Comparison of ENCODE assay signal across 14 mouse cellular contexts in the genomic region with DNA sequence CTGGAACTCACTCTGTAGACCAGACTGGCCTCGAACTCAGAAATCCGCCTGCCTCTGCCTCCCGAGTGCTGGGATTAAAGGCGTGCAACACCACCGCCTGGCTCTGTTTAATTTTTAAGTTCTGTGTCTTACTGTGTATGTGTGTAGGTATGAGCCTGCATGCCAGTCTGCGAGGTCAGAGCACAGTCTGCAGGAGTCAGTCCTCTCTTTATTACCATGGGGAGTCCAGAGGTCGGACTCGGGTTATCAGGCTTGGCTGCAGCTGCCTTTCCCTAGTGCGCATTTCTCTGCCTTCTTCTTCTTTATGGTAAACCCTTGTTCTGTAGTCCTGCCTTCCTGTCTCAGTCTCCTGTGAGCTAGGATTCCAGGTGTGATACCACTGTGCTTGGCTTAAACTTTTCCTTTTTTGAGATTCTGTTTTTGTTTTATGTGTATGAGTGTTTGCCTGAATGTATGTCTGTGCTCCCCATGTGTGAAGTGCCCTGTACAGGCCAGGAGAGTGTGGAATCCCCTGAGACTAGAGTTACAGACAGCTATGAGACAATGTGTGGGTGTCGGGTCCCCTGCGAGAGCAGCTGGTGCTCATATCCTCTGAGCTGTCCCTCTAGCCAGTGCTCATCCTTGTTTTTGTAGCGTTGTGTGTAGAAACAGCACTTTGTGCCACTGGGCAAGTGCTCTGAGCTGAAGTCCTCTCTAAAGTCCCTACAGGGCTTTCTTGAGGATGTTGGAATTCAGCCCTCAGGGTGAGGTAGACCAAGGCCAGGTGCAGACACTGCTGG. TPM values are rescaled to one million over a fixed set of nuclear protein-coding genes. Genes with fewer than 3 reads are reported as not detected.
DNase-seq lines count a peak whose midpoint lies in the region; ATAC-seq and TF ChIP-seq lines count a peak whose summit lies in the region.
"Had no signal": no experiment of that assay in that cellular context is flagged by ENCODE, and none has a peak within 500 bp of the region (broad histone marks: within the 10 kb centered on the region; RNA-seq: fewer than 3 reads in every experiment).

No protein-coding gene starts in this region.

- no peak for TF ChIP-seq POLR2A in cortical plate, adult 2 months (IDR thresholded peaks at IDR 0.05; ENCODE audit: extremely low read depth, insufficient read depth, low read length)

- TF ChIP-seq CTCF in forebrain, postnatal 0 days (IDR thresholded peaks at IDR 0.05; ENCODE audit: low read depth) = no peak
- TF ChIP-seq CTCF in left cerebral cortex, adult 2 months (IDR thresholded peaks at IDR 0.05) = no peak
- TF ChIP-seq CTCF in cortical plate, adult 2 months (IDR thresholded peaks at IDR 0.05; ENCODE audit: extremely low read depth, insufficient read depth, low read length) = no peak

- no peak overlapping the region for H3K4me2 ChIP-seq in forebrain, postnatal 0 days (ENCODE audit: low read depth)
- no peak overlapping the region for H3K4me2 ChIP-seq in forebrain, embryonic 11.5 days (ENCODE audit: low read depth, low read length, severe bottlenecking)
- H3K4me2 ChIP-seq: heart, embryonic 12.5 days; hindbrain, embryonic 12.5 days; midbrain, embryonic 12.5 days had no signal

- WGBS in forebrain, postnatal 0 days = 88% methylated on average over 12 of the region's 12 CpGs
- WGBS in forebrain, embryonic 11.5 days = 95% methylated on average over 12 of the region's 12 CpGs
- 33% methylated on average over 12 of the region's 12 CpGs for WGBS in large intestine, adult 2 months

- H3K4me1 ChIP-seq in forebrain, postnatal 0 days (ENCODE audit: insufficient read depth) = 0 out of 2 replicates have a peak, but pooled peaks cover 5% of the 10 kb centered on the region
- H3K4me1 ChIP-seq in forebrain, embryonic 11.5 days (replicated peaks; ENCODE audit: control insufficient read depth, insufficient read depth, low read length) = no peaks in the 10 kb centered on the region
- H3K4me1 ChIP-seq in cortical plate, adult 2 months (ENCODE audit: control insufficient read depth, insufficient read depth, low read length) = peaks cover 12% of the 10 kb centered on the region

- peaks cover 7% of the 10 kb centered on the region; the same call in 1 of the 2 replicates for H3K36me3 ChIP-seq in forebrain, postnatal 0 days (ENCODE audit: insufficient read depth)
- no peaks in the 10 kb centered on the region for H3K36me3 ChIP-seq in forebrain, embryonic 11.5 days (ENCODE audit: control insufficient read depth, insufficient read depth, low read length)

- no peaks in the 10 kb centered on the region for H3K9me3 ChIP-seq in forebrain, postnatal 0 days (ENCODE audit: low read length)
- no peaks in the 10 kb centered on the region for H3K9me3 ChIP-seq in forebrain, embryonic 11.5 days (ENCODE audit: control insufficient read depth, low read length)
- H3K9me3 ChIP-seq: heart, embryonic 12.5 days; hindbrain, embryonic 12.5 days; midbrain, embryonic 12.5 days had no signal

- DNase-seq in forebrain, postnatal 0 days = no peak
- no peak for DNase-seq in forebrain, embryonic 11.5 days (ENCODE audit: low spot score)
- no peak for DNase-seq in left cerebral cortex, adult 2 months (ENCODE audit: extremely low spot score in 1 of 2, low spot score in 2 of 2)
- no peak for DNase-seq in left cerebral cortex, adult 9 months (ENCODE audit: low spot score in 2 of 2)
- DNase-seq in large intestine, adult 2 months (ENCODE audit: low read depth, low spot score) = peak; percentile 51
- no peak for DNase-seq in adrenal gland, adult 18-20 months (ENCODE audit: low spot score in 2 of 2)
- DNase-seq: gastrocnemius, postnatal 14 days had no signal

- no peak overlapping the region for H3K9ac ChIP-seq in forebrain, postnatal 0 days
- no peak overlapping the region for H3K9ac ChIP-seq in forebrain, embryonic 11.5 days (ENCODE audit: low read length)
- H3K9ac ChIP-seq: heart, embryonic 12.5 days; hindbrain, embryonic 12.5 days; liver, embryonic 14.5 days; midbrain, embryonic 12.5 days had no signal

- intact Hi-C loops in left cerebral cortex, adult 2 months (cut with DNase I) = loop anchor here (2.0 kb wide), 2 partner anchors 17 to 45 kb away; no protein-coding TSS in a partner anchor

- no peak overlapping the region for H3K4me3 ChIP-seq in forebrain, postnatal 0 days (ENCODE audit: low read depth, low read length)
- no peak overlapping the region for H3K4me3 ChIP-seq in forebrain, embryonic 11.5 days (ENCODE audit: low read depth, low read length)
- H3K4me3 ChIP-seq in left cerebral cortex, adult 2 months = no peak overlapping the region
- H3K4me3 ChIP-seq in cortical plate, adult 2 months (ENCODE audit: insufficient read depth, low read length) = no peak overlapping the region
- H3K4me3 ChIP-seq: heart, embryonic 12.5 days; hindbrain, embryonic 12.5 days; midbrain, embryonic 12.5 days had no signal

- H3K27me3 ChIP-seq in forebrain, postnatal 0 days (ENCODE audit: insufficient read depth, low read length) = no peaks in the 10 kb centered on the region
- H3K27me3 ChIP-seq in forebrain, embryonic 11.5 days (ENCODE audit: control insufficient read depth, insufficient read depth, low read length) = no peaks in the 10 kb centered on the region
- H3K27me3 ChIP-seq: heart, embryonic 12.5 days had no signal

- peak overlapping the region; percentile 74; the same call in 1 of the 2 replicates for H3K27ac ChIP-seq in forebrain, postnatal 0 days (ENCODE audit: low read depth, low read length)
- no peak overlapping the region for H3K27ac ChIP-seq in forebrain, embryonic 11.5 days (ENCODE audit: low read depth, low read length)
- peak overlapping the region; percentile 85 for H3K27ac ChIP-seq in left cerebral cortex, adult 2 months
- H3K27ac ChIP-seq in cortical plate, adult 2 months (ENCODE audit: insufficient read depth, low read length) = peak overlapping the region; percentile 32; the same call in 1 of the 2 replicates
- H3K27ac ChIP-seq: hindbrain, embryonic 12.5 days; liver, embryonic 14.5 days; macrophage; midbrain, embryonic 12.5 days had no signal

- ATAC-seq in forebrain, postnatal 0 days = no peak
- ATAC-seq in forebrain, embryonic 11.5 days (replicated peaks; ENCODE audit: low FRiP score) = no peak
- ATAC-seq in CD4-positive, CD25-positive, alpha-beta regulatory T cell, adult 4 months = no peak

RNA-seq across cellular contexts. Expression of a gene that starts 46.1 kb away (rescaled TPM):
- total RNA-seq in forebrain, postnatal 0 days (2014; rRNA removed) = 53.3 and 71.4 TPM in 2 replicates
- polyA plus RNA-seq in forebrain, postnatal 0 days (2015; fragmentation: Nextera tagmentation; extraction: Ambion mirVana) = 8.2 and 11.4 TPM in 2 replicates
- 6.1 and 6.6 TPM in 2 replicates for polyA plus RNA-seq in forebrain, embryonic 11.5 days (2014; fragmentation: Nextera tagmentation; extraction: Ambion mirVana)
- total RNA-seq in left cerebral cortex, adult 2 months (2021) = 10 to 100 TPM; 29.6 to 35.9 TPM
- 24.0 and 25.9 TPM in 2 replicates for polyA plus RNA-seq in cortical plate, adult 2 months (2012; rRNA removed)
- polyA plus RNA-seq in large intestine, adult 2 months (2012; rRNA removed) = 6.5 and 8.1 TPM in 2 replicates
- polyA plus RNA-seq in CD4-positive, CD25-positive, alpha-beta regulatory T cell, adult 4 months (2017; shearing (Covaris generic)) = under 1 TPM in 1 of 2 experiments, not detected in 1; 0.13 TPM
- 1 to 10 TPM; 5.3 to 7.4 TPM for total RNA-seq in adrenal gland, adult 18-20 months (2021)
- polyA plus RNA-seq: macrophage had no signal

RNA-seq across cellular contexts. Expression of a gene that starts 50.0 kb away (rescaled TPM):
- total RNA-seq in forebrain, postnatal 0 days (2014; rRNA removed) = 191 and 193 TPM in 2 replicates
- 411 and 466 TPM in 2 replicates for polyA plus RNA-seq in forebrain, postnatal 0 days (2015; fragmentation: Nextera tagmentation; extraction: Ambion mirVana)
- polyA plus RNA-seq in forebrain, embryonic 11.5 days (2014; fragmentation: Nextera tagmentation; extraction: Ambion mirVana) = 75.1 and 77.8 TPM in 2 replicates
- 100 to 1,000 TPM; 300 to 307 TPM for total RNA-seq in left cerebral cortex, adult 2 months (2021)
- polyA plus RNA-seq in cortical plate, adult 2 months (2012; rRNA removed) = 333 and 334 TPM in 2 replicates
- polyA plus RNA-seq in large intestine, adult 2 months (2012; rRNA removed) = 50.9 and 56.5 TPM in 2 replicates
- polyA plus RNA-seq in CD4-positive, CD25-positive, alpha-beta regulatory T cell, adult 4 months (2017; shearing (Covaris generic)) = 100 to 1,000 TPM; 108 to 145 TPM
- total RNA-seq in adrenal gland, adult 18-20 months (2021) = 10 to 100 TPM; 45.7 to 54.0 TPM
